28 mouse cellular contexts compared by ENCODE assay signal in the genomic region with DNA sequence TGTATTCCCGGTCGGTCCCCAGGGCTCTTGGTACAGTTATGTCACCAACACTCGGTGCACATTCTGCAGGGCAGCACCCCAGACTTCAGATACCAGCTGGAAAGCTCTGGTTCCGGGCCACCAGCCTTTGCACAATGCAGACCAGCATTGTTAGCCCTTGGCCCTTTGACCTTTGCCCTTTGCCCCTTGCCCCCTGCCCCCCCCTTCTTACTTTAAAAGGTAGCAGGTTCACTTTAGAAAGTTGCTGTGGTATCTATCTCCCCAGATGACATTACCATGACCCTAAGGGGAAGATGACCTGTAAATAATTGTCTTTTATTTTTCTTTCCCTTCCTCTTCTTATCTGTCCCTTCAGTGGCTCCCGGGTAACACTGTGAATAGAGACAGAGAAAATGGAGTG. TPM values are rescaled to one million over a fixed set of nuclear protein-coding genes. Genes with fewer than 3 reads are reported as not detected.
DNase-seq lines count a peak whose midpoint lies in the region; ATAC-seq lines count a peak whose summit lies in the region.
"Had no signal": no experiment of that assay in that cellular context is flagged by ENCODE, and none has a peak within 500 bp of the region (broad histone marks: within the 10 kb centered on the region; RNA-seq: fewer than 3 reads in every experiment).

No protein-coding gene starts in this region.

- H3K9me3 ChIP-seq in heart, embryonic 11.5 days (replicated peaks; ENCODE audit: control insufficient read depth, low read length), result peaks cover 4% of the 10 kb centered on the region
- 0 out of 2 replicates have a peak, but pooled peaks cover 2% of the 10 kb centered on the region for H3K9me3 ChIP-seq in hindbrain, embryonic 13.5 days
- H3K9me3 ChIP-seq in hindbrain, embryonic 10.5 days, result 0 out of 2 replicates have a peak, but pooled peaks cover 3% of the 10 kb centered on the region
- H3K9me3 ChIP-seq in midbrain, embryonic 12.5 days, result no peaks in the 10 kb centered on the region
- no peaks in the 10 kb centered on the region for H3K9me3 ChIP-seq in midbrain, embryonic 15.5 days
- H3K9me3 ChIP-seq in neural tube, embryonic 14.5 days (ENCODE audit: control insufficient read depth, low read length), result no peaks in the 10 kb centered on the region
- H3K9me3 ChIP-seq: embryonic facial prominence, embryonic 12.5 days; limb, embryonic 10.5 days; limb, embryonic 15.5 days; liver, embryonic 15.5 days had no signal

- peaks cover 23% of the 10 kb centered on the region for H3K4me1 ChIP-seq in heart, embryonic 11.5 days (ENCODE audit: control insufficient read depth, insufficient read depth, low read length)
- peaks cover 45% of the 10 kb centered on the region for H3K4me1 ChIP-seq in hindbrain, embryonic 13.5 days (replicated peaks)
- peaks cover 32% of the 10 kb centered on the region for H3K4me1 ChIP-seq in hindbrain, embryonic 10.5 days (replicated peaks)
- H3K4me1 ChIP-seq in midbrain, embryonic 12.5 days, result peaks cover 18% of the 10 kb centered on the region
- H3K4me1 ChIP-seq in midbrain, embryonic 15.5 days, result peaks cover 21% of the 10 kb centered on the region
- peaks cover 36% of the 10 kb centered on the region for H3K4me1 ChIP-seq in neural tube, embryonic 14.5 days (ENCODE audit: control insufficient read depth, insufficient read depth, low read length)
- H3K4me1 ChIP-seq: liver, embryonic 15.5 days had no signal

- 0 out of 2 replicates have a peak overlapping the region, but pooled peaks have one; percentile 11 for H3K4me2 ChIP-seq in heart, embryonic 11.5 days
- no peak overlapping the region for H3K4me2 ChIP-seq in hindbrain, embryonic 13.5 days
- no peak overlapping the region for H3K4me2 ChIP-seq in midbrain, embryonic 12.5 days (replicated peaks)
- no peak overlapping the region for H3K4me2 ChIP-seq in midbrain, embryonic 15.5 days
- H3K4me2 ChIP-seq in neural tube, embryonic 14.5 days (ENCODE audit: low read depth, low read length), result no peak overlapping the region
- H3K4me2 ChIP-seq: embryonic facial prominence, embryonic 12.5 days; kidney, embryonic 15.5 days; limb, embryonic 15.5 days; liver, embryonic 15.5 days; lung, embryonic 14.5 days had no signal

- H3K9ac ChIP-seq in heart, embryonic 11.5 days (ENCODE audit: low read depth, low read length), result no peak overlapping the region
- H3K9ac ChIP-seq in hindbrain, embryonic 13.5 days, result no peak overlapping the region
- no peak overlapping the region for H3K9ac ChIP-seq in midbrain, embryonic 12.5 days (replicated peaks)
- no peak overlapping the region for H3K9ac ChIP-seq in midbrain, embryonic 15.5 days
- H3K9ac ChIP-seq in neural tube, embryonic 14.5 days (replicated peaks; ENCODE audit: low read depth, low read length), result no peak overlapping the region
- H3K9ac ChIP-seq: embryonic facial prominence, embryonic 12.5 days; kidney, embryonic 15.5 days; limb, embryonic 15.5 days; liver, embryonic 15.5 days; lung, embryonic 14.5 days had no signal

- WGBS in heart, embryonic 11.5 days (ENCODE audit: insufficient replicate concordance), result 33% methylated on average over 5 of the region's 5 CpGs
- WGBS in hindbrain, embryonic 13.5 days, result 36% methylated on average over 5 of the region's 5 CpGs
- whole genome bisulfite sequencing in hindbrain, embryonic 10.5 days, result 41% methylated on average over 5 of the region's 5 CpGs
- 48% methylated on average over 5 of the region's 5 CpGs for WGBS in midbrain, embryonic 12.5 days
- WGBS in midbrain, embryonic 15.5 days, result 48% methylated on average over 5 of the region's 5 CpGs
- WGBS in neural tube, embryonic 14.5 days, result 47% methylated on average over 5 of the region's 5 CpGs

- no peak overlapping the region for H3K27ac ChIP-seq in heart, embryonic 11.5 days (ENCODE audit: low read depth, low read length)
- H3K27ac ChIP-seq in hindbrain, embryonic 13.5 days, result peak overlapping the region; percentile 71; the same call in 1 of the 2 replicates
- no peak overlapping the region for H3K27ac ChIP-seq in hindbrain, embryonic 10.5 days
- H3K27ac ChIP-seq in midbrain, embryonic 12.5 days (replicated peaks), result 0 out of 2 replicates have a peak overlapping the region, but pooled peaks have one; percentile 26
- H3K27ac ChIP-seq in midbrain, embryonic 15.5 days, result no peak overlapping the region
- H3K27ac ChIP-seq in neural tube, embryonic 14.5 days (ENCODE audit: low read depth, low read length), result no peak overlapping the region; the same call in 1 of the 2 replicates
- H3K27ac ChIP-seq: embryonic facial prominence, embryonic 12.5 days; kidney, embryonic 15.5 days; limb, embryonic 10.5 days; limb, embryonic 15.5 days; liver, embryonic 15.5 days had no signal

- no peak for ATAC-seq in heart, embryonic 11.5 days (replicated peaks; ENCODE audit: insufficient number of reproducible peaks, low FRiP score, low TSS enrichment)
- no peak for ATAC-seq in hindbrain, embryonic 13.5 days (ENCODE audit: low FRiP score)
- ATAC-seq in midbrain, embryonic 12.5 days (ENCODE audit: low FRiP score, low read depth), result no peak
- no peak for ATAC-seq in midbrain, embryonic 15.5 days (replicated peaks)
- 0 out of 2 replicates have a peak, but pooled peaks have one; percentile 23 for ATAC-seq in neural tube, embryonic 14.5 days (ENCODE audit: low read depth)
- ATAC-seq: forebrain, embryonic 14.5 days; Patski had no signal

- H3K4me3 ChIP-seq in heart, embryonic 11.5 days (ENCODE audit: low read depth, low read length), result no peak overlapping the region
- H3K4me3 ChIP-seq in hindbrain, embryonic 13.5 days, result no peak overlapping the region
- H3K4me3 ChIP-seq in hindbrain, embryonic 10.5 days, result no peak overlapping the region
- H3K4me3 ChIP-seq in midbrain, embryonic 12.5 days, result no peak overlapping the region
- H3K4me3 ChIP-seq in midbrain, embryonic 15.5 days, result no peak overlapping the region
- H3K4me3 ChIP-seq in neural tube, embryonic 14.5 days (ENCODE audit: low read depth, low read length), result no peak overlapping the region
- H3K4me3 ChIP-seq: embryonic facial prominence, embryonic 12.5 days; kidney, embryonic 15.5 days; limb, embryonic 10.5 days; limb, embryonic 15.5 days; liver, embryonic 15.5 days had no signal

- H3K36me3 ChIP-seq in heart, embryonic 11.5 days (ENCODE audit: control insufficient read depth, insufficient read depth, low read length), result no peaks in the 10 kb centered on the region
- H3K36me3 ChIP-seq in hindbrain, embryonic 13.5 days, result no peaks in the 10 kb centered on the region
- H3K36me3 ChIP-seq in hindbrain, embryonic 10.5 days, result no peaks in the 10 kb centered on the region
- H3K36me3 ChIP-seq in midbrain, embryonic 12.5 days, result no peaks in the 10 kb centered on the region
- H3K36me3 ChIP-seq in midbrain, embryonic 15.5 days (replicated peaks), result no peaks in the 10 kb centered on the region
- H3K36me3 ChIP-seq in neural tube, embryonic 14.5 days (ENCODE audit: control insufficient read depth, insufficient read depth, low read length), result no peaks in the 10 kb centered on the region
- H3K36me3 ChIP-seq: embryonic facial prominence, embryonic 12.5 days; kidney, embryonic 15.5 days; limb, embryonic 10.5 days; limb, embryonic 15.5 days; liver, embryonic 15.5 days had no signal

- no peaks in the 10 kb centered on the region for H3K27me3 ChIP-seq in heart, embryonic 11.5 days (ENCODE audit: control insufficient read depth, insufficient read depth, low read length)
- no peaks in the 10 kb centered on the region for H3K27me3 ChIP-seq in hindbrain, embryonic 13.5 days
- H3K27me3 ChIP-seq in hindbrain, embryonic 10.5 days (ENCODE audit: insufficient read depth, poor library complexity, severe bottlenecking), result no peaks in the 10 kb centered on the region
- no peaks in the 10 kb centered on the region for H3K27me3 ChIP-seq in midbrain, embryonic 12.5 days
- H3K27me3 ChIP-seq in midbrain, embryonic 15.5 days (replicated peaks), result no peaks in the 10 kb centered on the region
- no peaks in the 10 kb centered on the region for H3K27me3 ChIP-seq in neural tube, embryonic 14.5 days (ENCODE audit: control insufficient read depth, insufficient read depth, low read length)
- H3K27me3 ChIP-seq: embryonic facial prominence, embryonic 12.5 days; kidney, embryonic 15.5 days; limb, embryonic 15.5 days; liver, embryonic 15.5 days; Patski had no signal

- DNase-seq in heart, adult 18-20 months, result no peak
- no peak for DNase-seq in hindbrain, embryonic 10.5 days (ENCODE audit: low spot score)
- DNase-seq in right cerebral cortex, postnatal 4 days, result no peak
- DNase-seq: adrenal gland, postnatal 10 days; cerebellum, adult 8-10 months; cerebellum, postnatal 25 days; gastrocnemius, postnatal 14 days; kidney, adult 18-20 months; kidney, postnatal 25 days; lung, embryonic 14.5 days; lung, postnatal 14 days; right cerebral cortex, adult 18-20 months; thymus, adult 2 months; thymus, postnatal 36 days had no signal

RNA-seq across cellular contexts. Expression of a gene that starts 53.4 kb away (rescaled TPM):
- 5.4 and 5.9 TPM in 2 replicates for polyA plus RNA-seq in heart, embryonic 11.5 days (2014; fragmentation: Nextera tagmentation; extraction: Ambion mirVana)
- under 1 TPM; 0.37 to 0.57 TPM for total RNA-seq in heart, adult 18-20 months (2021)
- 57.4 and 59.7 TPM in 2 replicates for polyA plus RNA-seq in hindbrain, embryonic 13.5 days (2015; fragmentation: Nextera tagmentation; extraction: Ambion mirVana)
- 16.3 and 22.3 TPM in 2 replicates for polyA plus RNA-seq in hindbrain, embryonic 10.5 days (2016; fragmentation: Nextera tagmentation; extraction: Ambion mirVana)
- polyA plus RNA-seq in midbrain, embryonic 12.5 days (2016; fragmentation: Nextera tagmentation; extraction: Ambion mirVana), result 26.8 and 28.3 TPM in 2 replicates
- 77.3 and 81.8 TPM in 2 replicates for polyA plus RNA-seq in midbrain, embryonic 15.5 days (2015; fragmentation: Nextera tagmentation; extraction: Ambion mirVana)
- polyA plus RNA-seq in neural tube, embryonic 14.5 days (2014; fragmentation: Nextera tagmentation; extraction: Ambion mirVana), result 88.5 and 98.3 TPM in 2 replicates
- total RNA-seq: granulocyte monocyte progenitor cell, adult 5-6 weeks; MEL had no signal

Comparison
In these comparisons a context has a peak if more than half of its experiments do, and no peak if none do; other contexts are left out.
1. H3K27ac ChIP-seq: peak in hindbrain, embryonic 13.5 days (single experiment) and midbrain, embryonic 12.5 days (single experiment); none in heart, embryonic 11.5 days (single experiment), hindbrain, embryonic 10.5 days (single experiment), midbrain, embryonic 15.5 days (single experiment) and neural tube, embryonic 14.5 days (single experiment).